Mouse (Mus musculus) limb, embryonic 12.5 days (tissue): ENCODE results near the gene Krt39. TPM values are rescaled to one million over a fixed set of nuclear protein-coding genes. Genes with fewer than 3 reads are reported as not detected.

Experiments used
- ATAC-seq: fragments of 200-750 bp; cut with Nextera tagmentation; 2 replicates; pipeline ENCODE4 v1.8.0; 2017; ENCODE audit warnings: low read depth, moderate TSS enrichment; ENCODE audit not compliant: insufficient number of reproducible peaks, insufficient read depth, low FRiP score, low TSS enrichment
- H3K27ac ChIP-seq: fragments of 300-500 bp; sonication (generic); 2 replicates; pipeline ENCODE4 v1.5.1; 2016; ENCODE audit warnings: mild to moderate bottlenecking, moderate library complexity
- H3K27me3 ChIP-seq: fragments of 300-500 bp; sonication (generic); 2 replicates; pipeline ENCODE4 v1.6.1; 2016; ENCODE audit warnings: mild to moderate bottlenecking, moderate library complexity
- H3K36me3 ChIP-seq: fragments of 300-500 bp; sonication (generic); 2 replicates; pipeline ENCODE4 v1.6.1; 2016; ENCODE audit warnings: mild to moderate bottlenecking, moderate library complexity
- H3K4me1 ChIP-seq: fragments of 300-500 bp; sonication (generic); replicated peaks from 2 replicates; pipeline ENCODE4 v1.6.1; 2016
- H3K4me2 ChIP-seq: fragments of 300-500 bp; sonication (generic); 2 replicates; pipeline ENCODE4 v1.6.1; 2016; ENCODE audit warnings: mild to moderate bottlenecking, moderate library complexity
- H3K4me3 ChIP-seq: fragments of 300-500 bp; sonication (generic); replicated peaks from 2 replicates; pipeline ENCODE4 v1.5.1; 2016; ENCODE audit warnings: mild to moderate bottlenecking
- H3K9ac ChIP-seq: fragments of 300-500 bp; sonication (generic); replicated peaks from 2 replicates; pipeline ENCODE4 v1.6.1; 2016; ENCODE audit warnings: mild to moderate bottlenecking, moderate library complexity
- H3K9me3 ChIP-seq: fragments of 300-500 bp; sonication (generic); 2 replicates; pipeline ENCODE4 v1.6.1; 2016; ENCODE audit warnings: mild to moderate bottlenecking, moderate library complexity
- WGBS: fragments of 180-500 bp; shearing (Covaris S2); methylation state at CpG from one replicate; pipeline ENCODE4 v1.1.7; 2016; 5-methylcytosine and 5-hydroxymethylcytosine counted together
- polyA plus RNA-seq: library from polyadenylated mRNA; unstranded; fragments of >200 nt; fragmentation: Nextera tagmentation; extraction: Ambion mirVana; gene quantifications from 2 replicates; pipeline ENCODE4 v1.2.1, GENCODE M21; 2016

The Krt39 gene
- not detected in 2 replicates for polyA plus RNA-seq

DNA sequence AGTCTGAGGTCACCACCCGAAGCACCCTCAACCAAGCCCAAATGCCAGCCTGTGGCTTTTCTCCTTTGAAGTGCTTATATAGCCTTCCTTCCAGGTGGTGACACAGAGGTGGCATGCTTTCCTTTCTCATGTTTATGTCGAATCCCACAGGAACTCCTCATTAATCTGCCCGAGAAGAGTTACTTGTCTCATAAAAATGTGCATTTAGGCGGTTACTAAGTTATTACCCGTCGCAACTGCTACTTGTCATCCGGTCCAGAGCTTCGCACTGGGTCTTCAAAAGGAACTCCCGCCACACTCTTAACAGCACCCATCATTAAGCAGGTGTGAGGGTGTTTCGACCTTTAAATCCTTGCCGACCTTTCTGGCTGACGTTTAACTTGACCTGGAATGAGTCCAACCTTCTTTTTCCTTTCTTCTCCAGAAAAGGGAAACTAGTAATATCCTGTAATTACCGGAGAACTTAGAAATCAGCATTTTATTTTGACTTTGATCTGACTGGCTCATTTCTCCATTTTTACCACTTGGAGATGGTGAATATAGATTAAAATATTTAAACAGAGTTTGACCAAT is at the start of gene Krt39:
Krt39 (minus strand) TSS at position 51 of the 573 bp plus-strand sequence.
- no peaks in the 10 kb centered on the region; the same call in 1 of the 2 replicates for H3K4me1 ChIP-seq
- WGBS, result 24% methylated on average over 13 of the region's 13 CpGs
- no peak within 1 kb of the TSS for H3K4me3 ChIP-seq
- H3K27me3 ChIP-seq, result no peaks in the 10 kb centered on the region; the same call in 1 of the 2 replicates
- H3K9me3 ChIP-seq, result no peaks in the 10 kb centered on the region
- ATAC-seq, result no peak
- no peak within 1 kb of the TSS for H3K9ac ChIP-seq
- no peak within 1 kb of the TSS for H3K4me2 ChIP-seq
- no peak within 1 kb of the TSS for H3K27ac ChIP-seq
- H3K36me3 ChIP-seq, result no peaks in the 10 kb centered on the region

DNA sequence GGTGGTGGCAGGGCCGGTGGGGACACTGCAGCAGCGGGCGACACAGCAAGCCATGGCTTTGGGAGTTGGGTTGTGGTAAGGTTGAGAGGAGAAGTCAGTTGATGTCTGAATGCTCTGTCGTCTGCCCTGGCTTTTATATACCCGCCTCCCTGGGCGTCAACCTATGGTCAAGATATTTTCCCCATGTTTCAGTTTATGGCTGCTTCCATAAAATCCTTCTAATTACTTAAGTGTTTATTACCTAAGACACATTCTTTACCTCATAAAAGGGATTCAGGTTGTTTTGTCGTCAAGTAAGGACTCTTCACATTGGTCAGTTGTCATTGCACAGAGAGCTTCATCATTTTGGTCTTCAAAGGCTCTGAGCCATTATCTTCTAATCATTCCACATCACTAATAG is 45.4 kb upstream of the Krt39 start, which contains the start of gene Krtap3-1:
Krtap3-1 (minus strand) TSS at position 101 of the 400 bp plus-strand sequence.
- Histone ChIP-seq H3K4me2 (no peak within 1 kb of the TSS), H3K4me1 (no peaks in the 10 kb centered on the region), H3K27me3 (peaks cover 3% of the 10 kb centered on the region; the same call in 1 of the 2 replicates), H3K9me3 (no peaks in the 10 kb centered on the region), H3K27ac (no peak within 1 kb of the TSS), H3K9ac (no peak within 1 kb of the TSS), H3K4me3 (no peak within 1 kb of the TSS), H3K36me3 (no peaks in the 10 kb centered on the region)
- ATAC-seq, result no peak
- WGBS, result 71% methylated on average over 7 of the region's 7 CpGs

GRCm38 (mm10) chr11:99562580-99562979 is 41.4 kb upstream of the Krt39 start:
- H3K27me3 ChIP-seq, result peaks cover 3% of the 10 kb centered on the region; the same call in 1 of the 2 replicates
- H3K4me1 ChIP-seq, result no peaks in the 10 kb centered on the region
- no peak for ATAC-seq
- H3K4me3 ChIP-seq, result no peak overlapping the region
- WGBS, result 85% methylated on average over 6 of the region's 6 CpGs
- no peak overlapping the region for H3K9ac ChIP-seq
- H3K27ac ChIP-seq, result no peak overlapping the region
- H3K9me3 ChIP-seq, result no peaks in the 10 kb centered on the region
- no peaks in the 10 kb centered on the region for H3K36me3 ChIP-seq
- H3K4me2 ChIP-seq, result no peak overlapping the region

DNA sequence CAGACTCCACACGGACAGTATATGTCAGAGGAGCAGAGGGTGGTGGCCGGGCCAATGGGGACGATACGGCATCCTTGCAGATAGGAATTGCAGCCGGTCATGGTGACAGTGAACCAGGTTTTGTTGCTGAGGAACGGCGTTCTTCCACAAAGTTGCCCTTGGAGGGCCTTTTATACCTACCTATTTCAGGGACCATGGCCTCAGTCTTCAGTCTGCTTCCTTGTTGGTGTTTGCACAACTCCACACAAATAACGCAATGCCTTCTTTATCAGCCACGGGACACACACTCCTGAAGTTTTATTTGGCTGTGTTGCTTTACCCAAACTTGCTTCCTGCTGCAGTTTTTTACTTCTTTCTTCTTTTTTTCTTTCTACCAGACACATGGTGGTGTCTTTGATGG is 38.2 kb upstream of the Krt39 start, which contains the start of gene Gm11939:
Gm11939 (minus strand) TSS at position 101 of the 400 bp plus-strand sequence.
- no peak for ATAC-seq
- H3K4me2 ChIP-seq, result no peak within 1 kb of the TSS
- no peaks in the 10 kb centered on the region for H3K9me3 ChIP-seq
- no peak within 1 kb of the TSS for H3K9ac ChIP-seq
- H3K36me3 ChIP-seq, result no peaks in the 10 kb centered on the region
- no peak within 1 kb of the TSS for H3K4me3 ChIP-seq
- no peak within 1 kb of the TSS for H3K27ac ChIP-seq
- WGBS, result 89% methylated on average over 9 of the region's 9 CpGs
- no peaks in the 10 kb centered on the region for H3K4me1 ChIP-seq
- no peaks in the 10 kb centered on the region for H3K27me3 ChIP-seq

- ATAC-seq, result no peak
- Histone ChIP-seq H3K27me3 (no peaks in the 10 kb centered on the region), H3K9me3 (no peaks in the 10 kb centered on the region), H3K9ac (no peak overlapping the region), H3K4me2 (no peak overlapping the region), H3K27ac (no peak overlapping the region), H3K36me3 (no peaks in the 10 kb centered on the region), H3K4me3 (no peak overlapping the region), H3K4me1 (no peaks in the 10 kb centered on the region)
- WGBS, result 89% methylated on average over 3 of the region's 3 CpGs
These were observed 37.0 kb upstream of the Krt39 start for GRCm38 (mm10) chr11:99557976-99558745.

DNA sequence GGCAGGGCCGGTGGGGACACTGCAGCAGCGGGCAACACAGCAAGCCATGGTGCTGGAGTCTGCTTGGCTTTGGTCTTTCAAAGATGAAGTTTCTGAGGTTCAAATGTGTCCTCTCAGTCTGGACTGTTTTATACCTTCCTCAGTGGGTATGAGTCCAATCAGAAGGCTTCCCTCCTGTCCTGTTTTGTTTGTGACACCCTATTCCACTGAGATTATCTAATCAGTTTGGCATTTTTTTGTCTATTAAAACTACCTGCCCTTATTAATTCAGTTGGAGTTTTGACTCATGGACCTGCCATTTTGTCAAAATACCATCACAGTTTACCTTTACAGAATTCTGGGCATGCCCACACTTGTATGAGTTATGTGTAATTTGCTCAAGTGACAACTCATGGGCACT is 35.6 kb upstream of the Krt39 start, which contains the start of gene Krtap3-2:
Krtap3-2 (minus strand) TSS at position 101 of the 400 bp plus-strand sequence.
- Histone ChIP-seq H3K4me1 (no peaks in the 10 kb centered on the region), H3K4me3 (no peak within 1 kb of the TSS), H3K36me3 (no peaks in the 10 kb centered on the region), H3K9me3 (no peaks in the 10 kb centered on the region), H3K27me3 (no peaks in the 10 kb centered on the region), H3K27ac (no peak within 1 kb of the TSS), H3K4me2 (no peak within 1 kb of the TSS), H3K9ac (no peak within 1 kb of the TSS)
- 78% methylated on average over 2 of the region's 2 CpGs for WGBS
- ATAC-seq, result no peak

DNA sequence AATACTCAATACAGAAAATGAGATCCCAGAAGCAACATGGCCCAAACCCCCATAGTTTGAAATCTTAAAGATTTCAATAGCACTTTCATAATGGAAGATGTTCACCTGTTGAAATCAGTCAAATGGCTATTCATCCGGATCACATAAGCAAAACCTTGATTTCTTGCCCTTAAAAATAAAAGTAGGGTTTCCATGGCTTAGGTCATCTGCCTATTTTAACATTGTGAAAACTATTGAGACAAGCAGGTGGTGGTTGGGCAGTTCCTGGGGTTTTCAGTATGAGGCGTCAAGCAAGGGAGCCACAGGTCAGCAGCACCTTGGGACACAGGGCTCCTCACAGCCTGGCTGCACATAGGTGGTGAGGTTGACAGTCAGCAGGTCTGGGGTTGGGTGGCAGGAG is 35.1 kb upstream of the Krt39 start:
- no peak overlapping the region for H3K27ac ChIP-seq
- H3K36me3 ChIP-seq, result no peaks in the 10 kb centered on the region
- ATAC-seq, result no peak
- no peak overlapping the region for H3K4me2 ChIP-seq
- 84% methylated on average over 2 of the region's 2 CpGs for WGBS
- H3K4me1 ChIP-seq, result no peaks in the 10 kb centered on the region
- no peak overlapping the region for H3K9ac ChIP-seq
- H3K27me3 ChIP-seq, result no peaks in the 10 kb centered on the region
- H3K4me3 ChIP-seq, result no peak overlapping the region
- no peaks in the 10 kb centered on the region for H3K9me3 ChIP-seq

GRCm38 (mm10) chr11:99550765-99551164 is 29.6 kb upstream of the Krt39 start, which contains the start of gene Krtap3-3:
TSS of gene Krtap3-3 (minus strand) at chr11:99550865.
- no peak for ATAC-seq

GRCm38 (mm10) chr11:99547892-99548291 is 26.8 kb upstream of the Krt39 start:
- H3K9ac ChIP-seq, result no peak overlapping the region
- no peaks in the 10 kb centered on the region for H3K9me3 ChIP-seq
- no peak overlapping the region for H3K4me3 ChIP-seq
- no peaks in the 10 kb centered on the region for H3K4me1 ChIP-seq
- no peaks in the 10 kb centered on the region for H3K27me3 ChIP-seq
- no peak overlapping the region for H3K27ac ChIP-seq
- no peak overlapping the region for H3K4me2 ChIP-seq
- no peaks in the 10 kb centered on the region for H3K36me3 ChIP-seq
- no peak for ATAC-seq

More at GRCm38 (mm10) chr11:99550765-99551164, 29.6 kb upstream of the Krt39 start, which contains the start of gene Krtap3-3:
- Histone ChIP-seq H3K27me3 (no peaks in the 10 kb centered on the region), H3K27ac (no peak within 1 kb of the TSS), H3K4me1 (no peaks in the 10 kb centered on the region), H3K36me3 (no peaks in the 10 kb centered on the region), H3K9ac (no peak within 1 kb of the TSS), H3K9me3 (no peaks in the 10 kb centered on the region), H3K4me2 (no peak within 1 kb of the TSS), H3K4me3 (no peak within 1 kb of the TSS)
- 43% methylated on average over 4 of the region's 4 CpGs for WGBS

DNA sequence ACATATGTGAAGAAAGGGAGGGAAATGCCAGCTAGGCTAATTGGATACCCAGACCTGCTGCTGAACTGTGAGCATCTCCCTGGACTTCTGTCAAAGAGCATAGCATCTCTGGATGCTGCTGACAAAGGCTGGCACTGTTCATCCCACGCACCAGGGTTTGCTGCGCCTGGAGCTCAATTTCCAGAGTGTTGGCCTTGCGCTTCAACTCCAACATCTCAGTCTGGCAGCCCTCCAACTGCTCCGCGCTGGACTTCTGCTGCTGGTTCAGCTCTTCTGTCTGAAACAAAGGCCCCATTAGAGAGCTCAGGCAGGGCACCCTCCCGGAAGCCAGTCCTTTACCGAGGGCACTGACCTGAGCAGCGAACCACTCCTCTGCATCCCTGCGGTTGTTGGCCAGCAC is 18.6 kb upstream of the Krt39 start:
- no peak overlapping the region for H3K4me3 ChIP-seq
- H3K27me3 ChIP-seq, result no peaks in the 10 kb centered on the region; the same call in 1 of the 2 replicates
- no peak overlapping the region for H3K9ac ChIP-seq
- H3K27ac ChIP-seq, result no peak overlapping the region
- no peaks in the 10 kb centered on the region for H3K4me1 ChIP-seq
- no peak overlapping the region for H3K4me2 ChIP-seq
- H3K9me3 ChIP-seq, result no peaks in the 10 kb centered on the region
- ATAC-seq, result no peak
- 85% methylated on average over 9 of the region's 9 CpGs for WGBS
- H3K36me3 ChIP-seq, result no peaks in the 10 kb centered on the region

DNA sequence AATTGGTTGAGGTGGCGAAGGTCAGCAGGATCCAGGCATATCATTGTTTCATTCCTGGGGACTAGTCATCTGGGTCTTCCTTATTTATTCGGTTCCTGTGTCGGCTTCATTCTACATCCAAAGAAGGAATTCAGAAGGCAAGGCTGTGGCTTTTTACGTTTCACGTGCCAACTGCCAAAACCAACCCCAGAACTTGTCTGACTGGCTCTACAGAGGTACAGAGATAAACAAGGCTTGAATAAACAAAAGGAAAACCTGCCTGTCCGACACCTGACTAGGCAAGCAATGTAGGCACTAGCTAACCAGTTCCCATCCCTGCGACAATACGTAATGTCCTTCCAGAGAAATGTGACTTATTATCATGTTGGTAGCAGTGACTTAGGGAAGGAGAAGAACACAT is 7.0 kb downstream of the Krt39 start:
- Histone ChIP-seq H3K9ac (no peak overlapping the region), H3K9me3 (no peaks in the 10 kb centered on the region), H3K4me3 (no peak overlapping the region), H3K4me1 (no peaks in the 10 kb centered on the region), H3K27ac (no peak overlapping the region), H3K27me3 (no peaks in the 10 kb centered on the region), H3K4me2 (no peak overlapping the region), H3K36me3 (no peaks in the 10 kb centered on the region)
- no peak for ATAC-seq
- 85% methylated on average over 8 of the region's 8 CpGs for WGBS
